Mouse (Mus musculus): ENCODE measurements around the gene Srsf10. TPM values are rescaled to one million over a fixed set of nuclear protein-coding genes. Genes with fewer than 3 reads are reported as not detected.
A peak's percentile ranks its signal among the peaks of the same experiment; 100 is the strongest.

The Srsf10 gene
- 68.0 and 109 TPM in 2 replicates for polyA plus RNA-seq (2012; rRNA removed)

DNA sequence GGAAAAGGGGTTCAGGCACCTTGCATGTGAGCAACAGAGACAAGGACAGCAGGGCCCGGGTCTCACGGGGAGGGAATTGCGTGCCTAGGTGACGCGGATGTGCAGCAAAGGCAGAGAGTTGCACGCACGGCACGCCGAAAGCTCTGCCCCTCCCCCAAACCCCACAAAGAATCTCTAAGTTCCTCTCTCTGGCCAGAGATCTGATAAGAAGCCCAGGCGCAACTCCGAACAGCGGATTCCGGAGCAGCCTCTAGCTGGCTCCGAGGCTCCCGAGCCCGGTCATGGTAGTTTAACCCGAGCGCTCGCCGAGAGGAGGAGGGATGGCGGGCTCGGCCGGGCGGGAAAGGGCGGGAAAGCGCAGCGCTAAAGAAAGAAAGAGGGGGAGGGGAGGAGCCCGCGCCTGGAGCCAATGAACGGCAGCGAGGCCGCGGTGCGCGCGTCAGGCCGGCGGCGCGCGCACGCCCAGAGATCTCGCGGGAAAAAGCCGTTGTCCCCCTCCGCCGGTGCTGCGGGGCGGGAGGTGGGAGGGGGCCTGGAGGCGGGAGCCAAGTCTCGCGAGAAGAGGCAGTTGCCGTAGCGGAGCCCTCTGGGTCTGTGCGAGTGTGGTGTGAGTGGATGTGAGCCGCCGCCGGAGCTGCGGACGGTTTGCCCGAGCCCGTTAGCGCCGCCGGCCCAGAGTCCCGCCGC is at the start of gene Srsf10:
Gene Srsf10, plus strand, starts transcription at position 212 of the 687 bp plus-strand sequence.
- H3K4me3 ChIP-seq (ENCODE audit: extremely low read depth, insufficient read depth, insufficient read length), result peak within 1 kb of the TSS; percentile 95
- no peaks in the 10 kb centered on the region for H3K27me3 ChIP-seq (ENCODE audit: control insufficient read depth, insufficient read depth, low read length)
- TF ChIP-seq POLR2A (IDR thresholded peaks at IDR 0.05; ENCODE audit: low read depth, low read length), result peak; percentile 95
- TF ChIP-seq CTCF (IDR thresholded peaks at IDR 0.05; ENCODE audit: extremely low read depth, insufficient read depth, insufficient read length, insufficient replicate concordance), result no peak
- peak; percentile 95 to 97 for DNase-seq (ENCODE audit: low read depth in 1 of 2, low spot score in 2 of 2)
- H3K27ac ChIP-seq (ENCODE audit: insufficient read depth, low read length), result peak within 1 kb of the TSS; percentile 98
- H3K36me3 ChIP-seq (ENCODE audit: control insufficient read depth, insufficient read depth, low read length), result no peaks in the 10 kb centered on the region
- peaks cover 6% of the 10 kb centered on the region; the same call in 1 of the 2 replicates for H3K4me1 ChIP-seq (ENCODE audit: control insufficient read depth, insufficient read depth, insufficient read length)
- under 1% methylated on average over 66 of the region's 67 CpGs for WGBS

DNA sequence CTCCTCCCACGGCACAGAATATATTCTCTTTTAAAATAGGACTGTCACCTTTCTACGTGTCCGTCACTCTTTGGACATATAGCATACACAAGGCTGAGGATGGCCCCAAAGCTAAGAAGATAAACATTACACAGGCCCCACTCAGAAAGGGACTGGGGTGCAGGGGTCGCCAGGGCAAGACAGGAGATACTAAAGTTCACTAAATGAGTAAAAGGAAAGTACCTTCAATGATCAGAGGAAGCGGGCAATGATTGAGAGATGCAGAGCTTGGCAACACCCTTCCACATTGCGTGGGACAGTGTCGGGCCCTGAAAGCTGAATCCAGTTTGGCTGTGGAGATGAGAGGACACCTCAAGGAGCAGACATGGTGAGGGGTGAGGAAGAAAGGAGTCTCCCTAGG is 40.7 kb upstream of the Srsf10 start:
- TF ChIP-seq POLR2A (IDR thresholded peaks at IDR 0.05; ENCODE audit: low read depth, low read length) (no peak), CTCF (IDR thresholded peaks at IDR 0.05; ENCODE audit: extremely low read depth, insufficient read depth, insufficient read length, insufficient replicate concordance) (no peak)
- H3K27ac ChIP-seq (ENCODE audit: insufficient read depth, low read length), result no peak overlapping the region
- no peaks in the 10 kb centered on the region for H3K27me3 ChIP-seq (ENCODE audit: control insufficient read depth, insufficient read depth, low read length)
- DNase-seq (ENCODE audit: low read depth in 1 of 2, low spot score in 2 of 2), result no peak
- H3K4me1 ChIP-seq (ENCODE audit: control insufficient read depth, insufficient read depth, insufficient read length), result no peaks in the 10 kb centered on the region
- H3K36me3 ChIP-seq (ENCODE audit: control insufficient read depth, insufficient read depth, low read length), result no peaks in the 10 kb centered on the region
- H3K4me3 ChIP-seq (ENCODE audit: extremely low read depth, insufficient read depth, insufficient read length), result no peak overlapping the region
- 77% methylated on average over 7 of the region's 7 CpGs for WGBS

DNA sequence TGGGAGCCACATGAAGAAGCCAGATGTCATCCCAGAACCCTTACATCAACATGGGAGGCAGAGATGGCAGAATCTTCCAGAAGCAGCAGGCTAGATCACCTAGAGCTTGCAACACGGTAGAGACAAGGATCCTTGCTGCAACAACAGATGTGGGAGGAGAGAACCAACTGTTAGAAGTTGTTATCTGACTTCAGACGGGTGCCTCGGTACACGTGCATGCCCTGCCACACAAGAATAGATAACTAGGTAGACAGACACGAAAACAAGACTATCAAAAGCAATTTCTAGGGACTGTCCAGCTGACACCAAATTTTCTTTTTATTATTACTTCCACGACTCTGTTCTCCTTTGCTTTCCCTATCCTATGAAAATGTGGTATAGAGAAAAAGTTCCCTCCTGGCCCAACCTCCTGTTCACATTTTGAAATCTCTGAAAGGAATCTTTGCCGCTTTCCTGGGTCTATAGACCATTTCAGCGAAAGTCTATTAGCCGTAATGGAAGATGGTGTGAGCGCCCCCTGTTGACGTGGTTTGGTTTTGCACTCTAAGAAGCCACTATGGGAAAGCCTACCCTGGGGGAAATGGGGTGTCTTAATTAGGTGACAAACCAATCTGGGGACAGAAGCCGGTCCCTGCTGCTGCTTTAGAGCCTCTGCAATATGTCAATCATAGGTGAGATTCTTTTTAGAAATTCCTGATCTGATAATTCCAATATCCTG is 38.5 kb upstream of the Srsf10 start:
- Histone ChIP-seq H3K27me3 (ENCODE audit: control insufficient read depth, insufficient read depth, low read length) (no peaks in the 10 kb centered on the region), H3K36me3 (ENCODE audit: control insufficient read depth, insufficient read depth, low read length) (no peaks in the 10 kb centered on the region), H3K27ac (ENCODE audit: insufficient read depth, low read length) (no peak overlapping the region), H3K4me3 (ENCODE audit: extremely low read depth, insufficient read depth, insufficient read length) (no peak overlapping the region), H3K4me1 (ENCODE audit: control insufficient read depth, insufficient read depth, insufficient read length) (no peaks in the 10 kb centered on the region)
- WGBS, result 33% methylated on average over 12 of the region's 12 CpGs
- TF ChIP-seq CTCF (IDR thresholded peaks at IDR 0.05; ENCODE audit: extremely low read depth, insufficient read depth, insufficient read length, insufficient replicate concordance), result peak; percentile 42; the same call in 1 of the 2 replicates
- no peak for TF ChIP-seq POLR2A (IDR thresholded peaks at IDR 0.05; ENCODE audit: low read depth, low read length)
- DNase-seq (ENCODE audit: low read depth in 1 of 2, low spot score in 2 of 2), result peak; percentile 21 to 36

DNA sequence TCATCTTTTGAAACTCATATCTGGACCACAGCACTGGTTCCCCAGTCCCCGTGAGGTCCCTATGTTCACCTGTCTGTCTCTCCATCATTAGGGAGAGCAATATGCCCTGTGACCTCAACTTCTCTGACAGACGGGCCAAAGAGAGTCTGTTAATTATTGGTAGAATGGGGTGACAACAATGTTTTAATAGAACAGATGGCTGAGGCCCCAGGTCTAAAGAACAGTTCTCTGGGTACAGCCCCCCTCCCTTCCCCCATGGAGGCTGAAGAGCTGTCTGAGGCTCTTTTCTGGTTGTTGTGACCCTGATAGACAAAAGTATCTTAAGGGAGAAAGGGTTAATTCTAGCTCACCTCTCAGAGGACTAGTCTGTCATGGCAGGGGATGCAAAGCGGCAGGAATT is 37.2 kb upstream of the Srsf10 start:
- H3K27ac ChIP-seq (ENCODE audit: insufficient read depth, low read length), result no peak overlapping the region
- WGBS, result 93% methylated on average over 3 of the region's 3 CpGs
- TF ChIP-seq CTCF (IDR thresholded peaks at IDR 0.05; ENCODE audit: extremely low read depth, insufficient read depth, insufficient read length, insufficient replicate concordance), result no peak
- TF ChIP-seq POLR2A (IDR thresholded peaks at IDR 0.05; ENCODE audit: low read depth, low read length), result no peak
- no peaks in the 10 kb centered on the region for H3K27me3 ChIP-seq (ENCODE audit: control insufficient read depth, insufficient read depth, low read length)
- H3K4me3 ChIP-seq (ENCODE audit: extremely low read depth, insufficient read depth, insufficient read length), result no peak overlapping the region
- DNase-seq (ENCODE audit: low read depth in 1 of 2, low spot score in 2 of 2), result no peak
- no peaks in the 10 kb centered on the region for H3K4me1 ChIP-seq (ENCODE audit: control insufficient read depth, insufficient read depth, insufficient read length)
- no peaks in the 10 kb centered on the region for H3K36me3 ChIP-seq (ENCODE audit: control insufficient read depth, insufficient read depth, low read length)

DNA sequence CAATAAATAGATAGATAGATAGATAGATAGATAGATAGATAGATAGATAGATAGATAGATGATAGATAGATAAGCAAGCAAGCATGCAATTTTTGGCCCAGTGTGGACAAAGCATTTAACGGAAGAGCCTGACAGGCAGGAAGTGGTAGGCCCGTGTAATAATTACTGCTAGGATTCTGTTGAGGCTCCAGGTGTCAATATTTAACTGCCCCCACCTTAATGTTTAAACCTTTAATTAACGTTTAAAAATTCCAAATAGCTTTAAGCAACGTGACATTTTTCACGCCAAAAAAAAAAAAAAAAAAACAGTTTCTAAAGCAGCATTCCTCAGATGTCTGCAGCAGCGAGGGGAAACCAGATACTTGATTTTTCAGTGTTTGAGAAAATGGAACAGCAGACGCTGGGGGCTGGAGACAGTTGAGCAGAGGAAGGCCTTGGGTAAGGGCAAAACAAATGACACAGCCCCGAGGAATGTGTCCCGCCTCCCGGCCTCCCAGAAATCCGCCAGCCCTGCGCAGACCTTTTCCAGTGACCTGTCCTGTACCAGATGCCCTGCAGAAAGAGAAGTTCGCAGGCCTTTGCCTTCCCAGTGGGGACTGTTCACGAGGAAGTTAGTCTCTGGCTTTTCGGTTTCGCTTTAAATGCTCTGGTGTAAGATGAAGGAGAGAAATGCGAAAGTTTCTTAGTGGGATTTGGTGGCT is 35.6 kb upstream of the Srsf10 start:
- Histone ChIP-seq H3K27ac (ENCODE audit: insufficient read depth, low read length) (peak overlapping the region; percentile 57), H3K36me3 (ENCODE audit: control insufficient read depth, insufficient read depth, low read length) (no peaks in the 10 kb centered on the region), H3K4me1 (ENCODE audit: control insufficient read depth, insufficient read depth, insufficient read length) (no peaks in the 10 kb centered on the region), H3K4me3 (ENCODE audit: extremely low read depth, insufficient read depth, insufficient read length) (no peak overlapping the region; the same call in 1 of the 2 replicates), H3K27me3 (ENCODE audit: control insufficient read depth, insufficient read depth, low read length) (no peaks in the 10 kb centered on the region)
- TF ChIP-seq POLR2A (IDR thresholded peaks at IDR 0.05; ENCODE audit: low read depth, low read length) (no peak), CTCF (IDR thresholded peaks at IDR 0.05; ENCODE audit: extremely low read depth, insufficient read depth, insufficient read length, insufficient replicate concordance) (no peak)
- 37% methylated on average over 17 of the region's 17 CpGs for whole genome bisulfite sequencing
- peak in 1 of 2 experiments; percentile 18 for DNase-seq (ENCODE audit: low read depth in 1 of 2, low spot score in 2 of 2)

DNA sequence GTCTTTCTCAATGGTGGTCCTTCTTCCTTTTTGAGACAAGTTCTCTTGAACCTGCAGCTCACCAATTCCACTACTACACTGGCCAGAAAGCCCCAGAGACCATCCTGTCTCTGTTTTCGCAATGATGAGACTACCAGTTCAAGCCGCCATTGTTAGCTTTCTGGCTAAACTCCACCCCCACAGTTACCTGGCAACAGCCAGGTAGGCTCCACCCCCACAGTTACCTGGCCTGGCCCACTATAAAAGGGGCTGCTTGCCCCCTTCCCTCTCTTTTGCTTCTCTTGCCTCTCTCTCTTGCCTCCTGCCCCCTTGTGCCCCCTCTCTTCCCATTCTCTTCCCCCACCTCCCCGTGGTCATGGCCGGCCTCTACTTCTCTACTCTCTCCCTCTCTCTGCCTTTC is 33.8 kb upstream of the Srsf10 start:
- Histone ChIP-seq H3K27ac (ENCODE audit: insufficient read depth, low read length) (no peak overlapping the region), H3K4me3 (ENCODE audit: extremely low read depth, insufficient read depth, insufficient read length) (no peak overlapping the region), H3K27me3 (ENCODE audit: control insufficient read depth, insufficient read depth, low read length) (no peaks in the 10 kb centered on the region), H3K36me3 (ENCODE audit: control insufficient read depth, insufficient read depth, low read length) (no peaks in the 10 kb centered on the region), H3K4me1 (ENCODE audit: control insufficient read depth, insufficient read depth, insufficient read length) (no peaks in the 10 kb centered on the region)
- WGBS, result 91% methylated on average over 4 of the region's 4 CpGs
- DNase-seq (ENCODE audit: low read depth in 1 of 2, low spot score in 2 of 2), result no peak
- TF ChIP-seq CTCF (IDR thresholded peaks at IDR 0.05; ENCODE audit: extremely low read depth, insufficient read depth, insufficient read length, insufficient replicate concordance), result no peak
- TF ChIP-seq POLR2A (IDR thresholded peaks at IDR 0.05; ENCODE audit: low read depth, low read length), result no peak
